Mouse (Mus musculus) kidney, postnatal 4 days (tissue): ENCODE results near the gene Myo9b.
A peak's percentile ranks its signal among the peaks of the same experiment; 100 is the strongest.
"Not testable (repeated sequence)": the region's sequence is repeated elsewhere in the genome, so short reads cannot be mapped to it uniquely, and the experiment has no call there.

ENCODE experiments used
- DNase-seq, 2 experiments: peaks; one replicate each; pipeline ENCODE4 v3.0.0; 2021; ENCODE audit warnings: mixed read lengths in 2 of 2

Myo9b gene

DNA sequence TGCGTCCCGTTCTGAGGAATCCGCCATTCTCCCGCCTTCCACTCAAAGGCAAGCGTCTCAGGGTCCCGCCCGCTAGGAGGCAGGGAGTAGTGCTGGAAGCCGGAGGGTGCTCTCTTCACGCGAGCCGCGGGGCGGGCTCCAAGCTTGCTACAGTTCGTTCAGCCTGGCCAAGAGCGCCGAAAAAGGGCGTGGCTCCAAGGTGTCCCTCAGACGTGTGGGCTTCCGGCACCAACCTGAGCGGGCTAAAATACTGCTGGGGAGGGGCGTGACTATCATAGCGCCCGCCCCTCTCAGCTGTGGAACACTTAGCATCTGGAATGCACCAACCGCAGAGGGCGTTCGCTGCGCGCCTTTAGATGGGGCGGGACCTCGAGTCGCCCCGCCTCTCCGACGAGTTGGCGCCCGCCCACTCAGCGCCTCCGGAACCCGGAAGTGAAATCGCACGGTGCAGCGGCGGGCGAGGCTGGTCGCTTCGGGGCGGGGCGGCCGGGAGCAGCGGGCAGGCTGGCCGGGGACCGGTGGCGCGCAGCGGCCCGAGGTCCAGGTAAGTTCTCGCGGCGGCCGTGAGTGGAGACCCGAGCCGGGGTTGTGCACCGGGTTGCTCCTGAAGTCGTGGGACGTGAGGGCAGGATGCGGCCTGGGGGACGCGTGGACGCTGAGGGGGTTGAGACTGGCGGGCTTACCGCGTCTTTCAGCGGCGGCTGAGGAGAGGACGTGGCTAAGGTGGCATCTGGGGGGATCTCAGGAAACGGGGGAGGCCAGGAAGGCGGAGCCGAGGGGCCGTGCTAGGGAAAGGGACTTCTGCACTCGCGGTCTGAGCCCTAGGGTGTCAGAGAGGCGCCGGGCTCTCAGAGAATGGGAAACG, at the start of gene Myo9b, which contains the start of gene Haus8:
TSS of gene Myo9b (plus strand) at position 429 of the 865 bp plus-strand sequence.
TSS of gene Haus8 (minus strand) at position 649 of the 865 bp plus-strand sequence.
- DNase-seq = peak; percentile 98

DNA sequence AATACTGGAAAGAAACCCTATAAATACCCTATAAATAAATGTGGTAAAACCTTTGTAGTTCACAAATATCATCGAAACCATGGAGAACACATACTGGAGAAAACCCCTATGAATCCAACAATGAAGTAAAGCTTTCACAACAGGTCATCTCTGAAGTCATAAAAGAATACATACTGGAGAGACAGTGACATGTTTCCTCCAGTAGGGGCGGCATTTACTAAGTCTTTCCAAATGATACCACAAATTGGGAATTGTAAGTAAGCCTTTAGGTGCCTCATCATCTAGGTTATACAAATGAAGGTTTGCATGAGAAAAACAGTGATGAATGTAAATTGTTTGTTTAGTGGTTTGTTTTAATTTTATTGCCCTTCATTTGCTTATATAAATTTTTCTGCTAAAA, 48.0 kb upstream of the Myo9b start:
- DNase-seq = peak; percentile 4 to 6

DNA sequence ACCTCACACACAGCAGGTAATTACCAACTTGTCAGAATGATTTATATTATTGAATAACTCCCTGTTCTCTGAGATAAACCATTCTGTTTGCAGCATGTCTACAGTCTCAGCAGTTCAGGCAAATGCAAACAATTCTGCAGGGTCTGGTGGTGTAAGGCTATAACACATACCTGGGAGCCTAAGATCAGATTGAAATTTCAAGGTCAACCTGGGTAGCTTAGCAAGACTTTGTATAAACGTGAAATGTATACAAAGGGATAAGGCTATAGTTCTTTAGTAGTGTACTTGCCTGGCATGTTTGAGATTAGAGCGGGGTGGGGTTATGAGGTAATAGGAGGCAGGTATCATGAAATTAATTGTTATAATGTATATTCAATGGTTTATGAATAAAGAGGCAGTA, 29.8 kb upstream of the Myo9b start:
- no peak for DNase-seq

DNA sequence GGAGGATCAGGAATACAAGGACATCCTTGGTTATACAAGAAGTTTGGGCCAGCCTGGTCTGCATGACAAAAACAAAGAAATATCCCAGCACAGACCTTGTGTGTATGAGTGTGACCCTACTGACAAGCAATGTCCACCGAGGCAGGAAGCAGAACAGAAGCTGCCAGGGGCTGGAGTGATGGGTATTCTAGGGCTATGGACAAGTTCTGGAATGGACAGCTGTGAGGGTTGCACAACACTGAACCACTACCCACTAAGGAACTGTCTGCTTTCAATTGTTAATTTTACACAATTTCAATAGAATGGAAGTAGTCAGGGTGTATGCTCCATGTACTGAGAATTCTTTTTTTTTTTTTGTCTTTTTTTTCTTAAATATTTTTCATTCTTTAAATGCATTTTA, 24.3 kb upstream of the Myo9b start:
- DNase-seq = no peak

DNA sequence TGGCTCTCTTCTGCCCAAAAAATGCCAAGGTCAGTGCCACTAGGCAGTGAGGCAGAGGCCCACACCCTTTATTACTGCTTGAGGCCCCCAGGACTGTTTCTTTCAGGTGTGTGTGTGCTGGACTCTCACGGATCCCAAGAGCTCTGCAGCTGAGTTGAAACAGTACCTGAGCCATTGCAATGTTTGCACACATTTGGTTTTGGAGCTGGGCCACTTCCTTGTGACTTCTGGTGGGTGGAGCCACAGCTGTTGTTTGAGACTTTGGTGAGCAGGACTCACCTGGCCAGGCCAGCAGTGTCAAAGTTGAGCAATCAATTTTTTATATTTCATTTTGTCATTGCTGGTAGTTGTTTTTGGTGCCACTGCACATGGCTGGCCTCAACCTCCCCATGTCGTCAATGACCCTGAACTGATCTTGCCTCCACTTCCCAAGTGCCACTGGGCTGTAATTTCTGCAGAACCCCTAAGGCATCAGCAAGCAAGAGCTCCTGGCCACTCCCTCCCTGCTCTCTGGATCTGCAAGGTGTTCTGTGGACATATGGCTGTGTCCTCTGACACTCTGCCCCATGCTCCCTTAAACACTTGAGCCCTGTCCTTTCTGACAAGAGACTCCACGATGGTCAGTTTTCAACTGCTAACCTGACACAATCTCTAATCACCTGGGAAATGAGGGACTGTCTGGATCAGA, 15.8 kb upstream of the Myo9b start:
- DNase-seq = no peak

DNA sequence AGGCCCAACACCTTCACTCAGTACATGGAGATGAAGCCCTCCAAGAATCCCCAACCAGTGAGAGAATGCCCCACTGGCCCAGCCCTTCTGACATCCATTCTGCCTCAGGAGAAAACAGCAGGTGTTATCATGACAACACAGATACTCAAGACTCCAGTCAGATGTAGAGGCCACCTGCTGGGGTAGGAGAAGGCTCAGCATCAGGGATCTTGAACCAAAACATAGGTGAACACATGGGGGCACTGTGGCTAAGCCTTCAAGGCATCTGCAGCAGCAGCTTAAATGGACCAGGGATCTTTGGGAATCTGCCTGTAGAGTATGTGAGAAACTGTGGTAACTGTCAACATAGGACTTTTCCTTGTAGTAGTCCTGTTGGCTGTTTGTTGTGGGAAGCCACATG, 11.3 kb upstream of the Myo9b start:
- peak in 1 of 2 experiments; percentile 38 for DNase-seq

DNA sequence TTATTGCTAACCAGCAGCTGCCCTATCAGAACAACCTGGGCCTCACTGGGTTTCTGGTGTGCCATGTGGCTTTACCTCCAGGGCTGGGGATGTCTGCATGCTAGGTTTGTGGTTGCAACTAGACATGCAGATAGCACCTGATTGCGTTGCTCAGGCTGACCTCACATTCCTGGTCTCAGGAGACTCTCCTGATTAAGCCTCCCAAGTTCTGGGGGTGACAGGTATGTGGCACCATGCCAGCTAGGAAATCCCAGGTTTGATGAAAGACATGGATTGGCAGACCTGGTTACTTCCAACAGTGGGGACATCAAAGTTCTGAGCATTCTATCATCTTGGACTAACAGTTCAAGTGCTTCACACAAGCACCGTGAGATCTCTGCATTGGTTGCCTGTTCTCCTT, 4.8 kb upstream of the Myo9b start:
- DNase-seq = no peak

DNA sequence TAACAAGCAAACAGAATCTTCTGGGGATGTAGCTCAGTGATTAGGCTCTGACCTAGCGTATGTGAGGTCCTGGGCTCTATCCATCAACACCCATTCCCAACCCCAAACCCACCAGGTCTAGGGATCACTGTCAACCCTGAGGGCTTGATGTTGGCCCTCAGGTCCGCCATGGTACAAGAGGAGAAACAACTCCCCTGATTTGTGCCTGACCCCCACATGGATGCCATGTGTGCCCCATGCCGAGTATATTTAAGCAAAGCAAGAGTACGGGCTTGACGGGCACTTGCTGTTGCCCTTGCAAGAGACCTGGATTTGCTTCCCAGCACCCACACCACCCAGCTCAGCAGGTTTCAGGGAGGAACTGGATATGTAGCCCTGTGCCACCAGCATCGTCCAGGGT, 4.2 kb upstream of the Myo9b start:
- DNase-seq = not testable (repeated sequence)

DNA sequence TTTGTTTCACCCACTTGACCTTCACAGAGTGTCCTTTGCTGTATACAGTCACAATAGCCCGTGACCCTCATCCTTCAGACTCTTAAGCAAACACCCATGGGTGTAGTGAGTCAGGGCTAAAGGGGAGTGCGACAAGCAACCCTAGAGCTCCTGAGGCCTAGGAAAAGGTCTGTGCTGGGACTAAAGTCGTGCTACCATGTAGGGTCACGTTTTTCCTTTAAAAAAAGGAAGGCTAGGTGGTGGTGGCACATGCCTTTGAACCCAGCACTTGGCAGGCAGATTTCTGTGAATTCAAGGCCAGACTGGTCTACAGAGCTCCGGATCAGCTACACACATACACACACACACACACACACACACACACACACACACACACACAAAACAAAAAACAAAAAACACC, 884 bp upstream of the Myo9b start:
- no peak for DNase-seq

DNA sequence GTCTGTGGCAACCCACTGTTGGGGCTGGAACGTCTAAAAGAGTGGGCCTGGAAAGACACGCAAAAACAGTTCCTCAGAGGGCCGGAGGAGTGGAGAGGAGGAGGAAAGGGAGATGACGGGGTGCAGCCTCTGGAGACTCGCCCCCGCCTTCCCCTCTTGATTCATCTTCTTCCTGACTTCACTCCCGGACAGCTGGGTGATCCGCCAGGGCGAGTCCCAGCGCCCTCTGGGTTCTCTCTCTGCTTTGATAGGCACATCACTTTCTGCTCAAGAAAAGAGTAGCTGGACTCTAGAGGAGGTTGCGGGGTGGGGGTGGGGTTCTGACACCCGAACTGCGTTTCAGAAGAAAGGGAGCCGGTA, 617 bp downstream of the Myo9b start:
- peak; percentile 64 to 81 for DNase-seq

DNA sequence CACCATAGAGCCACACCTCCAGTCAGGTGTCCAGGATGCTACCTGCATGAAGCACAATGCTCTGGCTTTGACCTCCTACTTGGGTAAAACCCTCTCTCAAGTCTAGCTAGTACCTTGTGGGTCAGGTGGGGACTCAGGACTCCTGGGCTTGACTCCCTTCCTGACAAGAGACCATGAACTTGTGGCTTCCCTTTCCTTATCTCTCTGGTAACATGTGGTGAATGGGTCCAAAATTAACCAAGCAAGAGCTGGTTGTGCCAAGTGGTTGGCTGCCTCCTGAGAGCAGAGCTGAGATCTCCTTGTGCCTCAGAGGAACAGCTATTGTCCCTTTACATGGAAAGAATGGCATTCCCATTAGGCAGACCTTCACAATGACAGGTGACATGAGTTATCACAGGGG, 2.0 kb downstream of the Myo9b start:
- DNase-seq = no peak

DNA sequence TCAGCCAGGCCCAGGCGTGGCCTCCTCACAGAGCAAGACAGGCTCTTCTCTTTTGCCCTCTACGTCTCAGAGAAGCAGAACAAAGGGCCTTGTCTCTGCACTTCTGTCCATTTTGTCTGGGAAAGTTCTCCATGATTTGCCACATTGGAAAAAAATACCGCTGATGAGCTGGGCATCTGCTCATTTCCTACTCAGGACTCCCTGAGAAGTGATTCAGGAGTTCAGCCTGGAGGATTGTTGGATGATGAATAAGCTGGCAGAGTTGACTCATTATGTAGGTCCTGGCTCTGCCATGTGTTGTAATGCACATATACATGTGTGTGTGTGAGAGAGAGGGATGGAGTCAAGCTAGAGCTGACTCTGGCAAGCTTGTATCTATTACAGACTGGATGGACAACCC, 3.7 kb downstream of the Myo9b start:
- no peak for DNase-seq

DNA sequence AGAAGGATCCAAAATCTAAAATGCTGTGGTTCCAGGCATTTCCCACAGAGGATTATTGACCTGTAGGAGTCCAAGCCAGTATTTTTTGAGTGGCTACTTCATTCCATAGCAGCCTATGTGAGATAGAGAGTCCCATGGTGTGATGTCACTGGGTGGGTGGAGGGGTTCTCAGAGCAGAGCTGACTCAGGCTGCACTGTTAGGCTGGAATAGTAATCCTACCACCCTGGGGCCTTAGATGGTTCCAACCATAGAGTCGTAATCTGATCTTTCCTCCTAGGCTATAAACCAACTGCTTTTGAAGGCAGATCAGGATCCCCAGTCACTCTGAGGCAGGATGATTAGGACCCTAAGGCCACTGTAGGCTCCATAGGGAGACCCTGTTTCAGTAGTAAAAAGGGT, 6.9 kb downstream of the Myo9b start:
- not testable (repeated sequence) for DNase-seq

DNA sequence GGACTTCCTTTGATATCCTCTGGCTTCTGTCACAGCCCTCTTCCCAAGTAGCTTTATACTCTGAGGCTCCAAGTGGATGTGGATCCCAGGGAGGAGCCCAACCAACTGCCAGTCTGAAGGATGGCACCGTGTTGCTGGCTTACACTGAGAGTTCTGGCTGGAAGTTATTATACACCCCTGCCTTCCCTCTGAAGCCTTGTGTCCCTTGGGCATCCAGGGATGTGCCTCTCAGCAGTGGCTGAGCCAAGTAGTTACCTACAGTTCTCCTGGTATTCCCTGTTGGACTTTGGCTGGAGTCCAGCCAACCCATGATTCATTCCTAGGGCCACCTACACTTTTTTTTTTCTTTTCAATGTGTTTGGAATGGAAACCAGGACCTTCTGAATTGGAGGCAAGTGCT, 9.2 kb downstream of the Myo9b start:
- not testable (repeated sequence) for DNase-seq

DNA sequence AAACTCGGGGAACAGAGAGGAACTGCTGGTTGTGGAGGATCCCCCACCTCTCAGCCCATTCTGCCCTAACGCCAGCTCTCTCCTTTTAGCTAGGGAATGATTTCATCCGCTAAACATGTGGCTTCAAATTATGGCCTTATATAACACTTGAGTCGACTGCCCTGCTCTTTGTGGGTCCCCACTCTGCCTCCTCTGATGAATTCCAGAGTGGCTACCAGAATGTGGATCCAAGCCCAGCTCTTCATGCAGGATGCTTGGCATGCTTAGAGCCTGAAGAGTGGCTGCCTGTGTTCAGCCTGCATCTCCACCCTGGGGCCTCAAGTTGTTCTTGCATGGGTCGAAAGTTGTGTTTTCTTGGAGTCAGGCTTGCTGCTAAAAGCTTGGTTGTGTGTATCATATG, 10.1 kb downstream of the Myo9b start:
- DNase-seq = no peak

DNA sequence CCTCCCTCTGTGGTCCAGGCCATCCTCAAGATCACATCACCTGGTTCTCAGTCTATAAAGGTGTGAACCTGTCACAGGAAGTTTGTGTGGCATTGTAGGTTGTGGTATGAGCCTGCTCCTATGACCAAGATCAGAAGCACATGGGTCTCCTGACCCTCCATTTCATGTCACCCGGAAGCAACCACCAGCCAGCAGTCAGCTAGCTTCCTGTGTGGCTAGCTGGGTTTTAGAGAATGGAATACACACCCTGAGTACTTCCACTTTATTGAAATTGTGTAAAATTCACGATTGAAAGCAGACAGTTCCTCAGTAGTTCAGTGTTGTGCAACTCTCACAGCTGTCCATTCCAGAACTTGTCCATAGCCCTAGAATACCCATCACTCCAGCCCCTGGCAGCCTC, 13.7 kb downstream of the Myo9b start:
- not testable (repeated sequence) for DNase-seq

DNA sequence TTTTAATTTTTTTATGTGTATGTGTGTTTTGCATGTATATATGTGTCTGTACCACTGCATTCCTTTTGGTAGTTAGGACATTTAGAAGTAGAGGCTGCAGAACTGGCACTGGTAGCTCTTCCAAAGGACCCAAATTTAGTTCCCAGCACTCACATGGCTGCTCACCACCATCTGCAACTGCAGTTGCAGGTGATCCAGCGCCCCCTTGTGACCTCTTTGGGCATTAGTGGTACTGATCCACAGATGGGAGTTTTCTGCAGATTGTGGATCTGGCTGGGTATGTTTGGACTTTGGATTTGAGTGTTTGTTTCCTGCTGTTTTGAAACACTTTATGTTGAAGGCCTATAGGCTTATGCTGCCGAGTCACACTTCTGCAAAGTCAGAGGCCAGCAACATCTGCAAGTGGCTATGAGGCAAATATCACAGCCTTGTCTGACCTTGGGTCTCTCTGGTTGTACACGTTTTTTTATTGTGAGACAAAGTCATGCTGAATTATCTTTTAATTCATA, 16.0 kb downstream of the Myo9b start:
- DNase-seq = no peak

DNA sequence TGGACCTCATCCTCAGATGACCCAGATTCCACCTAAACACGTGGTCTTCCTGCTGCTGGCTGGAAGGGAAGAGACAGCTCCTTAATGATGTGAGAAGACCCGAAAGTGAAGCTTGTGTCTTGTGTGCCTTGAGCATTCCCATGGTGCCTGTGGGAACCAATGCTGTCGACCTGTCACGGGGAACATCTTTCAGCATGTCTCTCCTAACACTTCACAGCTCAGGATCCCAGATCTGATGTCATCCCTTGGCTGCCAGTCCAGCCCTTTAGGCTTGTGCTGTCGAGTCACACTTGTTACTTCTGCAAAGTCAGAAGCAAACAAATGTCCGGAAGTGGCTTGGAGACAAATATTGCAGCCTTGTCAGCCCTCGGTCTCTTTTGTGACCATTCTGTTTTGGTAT, 16.6 kb downstream of the Myo9b start:
- DNase-seq = no peak

DNA sequence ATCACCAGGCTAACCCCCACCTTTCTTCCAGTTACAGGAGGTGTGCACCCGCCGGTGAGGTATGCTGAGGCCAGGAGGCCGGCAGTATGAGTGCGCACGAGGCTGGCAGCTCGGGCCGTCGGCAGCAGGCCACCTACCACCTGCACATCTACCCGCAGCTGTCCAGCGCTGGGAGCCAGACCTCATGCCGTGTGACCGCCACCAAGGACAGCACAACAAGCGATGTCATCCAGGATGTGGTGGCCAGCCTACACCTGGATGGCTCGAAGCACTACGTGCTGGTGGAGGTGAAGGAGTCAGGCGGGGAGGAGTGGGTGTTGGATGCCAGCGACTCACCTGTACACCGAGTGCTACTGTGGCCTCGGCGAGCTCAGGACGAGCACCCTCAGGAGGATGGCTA, 17.7 kb downstream of the Myo9b start:
- DNase-seq = no peak

DNA sequence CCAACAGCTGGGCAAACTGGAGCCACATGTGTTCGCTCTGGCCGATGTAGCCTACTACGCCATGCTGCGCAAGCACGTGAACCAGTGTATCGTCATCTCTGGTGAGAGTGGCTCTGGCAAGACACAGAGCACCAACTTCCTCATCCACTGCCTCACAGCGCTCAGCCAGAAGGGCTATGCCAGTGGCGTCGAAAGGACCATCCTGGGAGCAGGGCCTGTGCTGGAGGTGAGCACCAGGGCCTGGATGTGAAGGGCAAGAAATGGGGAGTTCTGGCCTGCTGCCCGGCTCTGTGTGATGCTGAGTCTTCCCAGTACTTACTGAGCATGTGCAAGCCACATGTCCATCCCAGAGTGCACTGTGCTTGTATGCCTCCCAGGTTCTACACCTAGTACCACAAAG, 18.4 kb downstream of the Myo9b start:
- DNase-seq = no peak

DNA sequence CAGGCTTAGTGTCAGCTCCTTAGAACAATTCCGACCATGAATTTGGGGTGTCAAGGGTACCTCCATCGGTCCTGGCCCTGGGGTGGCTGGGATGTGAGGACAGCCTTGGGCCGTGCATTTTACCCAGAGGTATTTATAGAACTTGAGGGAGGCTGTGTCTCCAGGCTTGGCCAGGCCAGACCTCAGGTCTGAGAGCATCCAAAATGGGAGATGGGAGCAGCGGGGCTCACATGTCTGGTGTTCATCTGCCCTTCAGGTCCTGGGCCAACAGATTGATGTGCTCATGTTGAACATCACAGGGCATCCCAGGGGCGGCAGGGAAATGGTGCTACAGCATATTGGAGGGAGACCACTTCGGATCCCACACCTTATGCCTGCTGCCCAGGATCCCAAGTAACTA, 18.8 kb downstream of the Myo9b start:
- no peak for DNase-seq

DNA sequence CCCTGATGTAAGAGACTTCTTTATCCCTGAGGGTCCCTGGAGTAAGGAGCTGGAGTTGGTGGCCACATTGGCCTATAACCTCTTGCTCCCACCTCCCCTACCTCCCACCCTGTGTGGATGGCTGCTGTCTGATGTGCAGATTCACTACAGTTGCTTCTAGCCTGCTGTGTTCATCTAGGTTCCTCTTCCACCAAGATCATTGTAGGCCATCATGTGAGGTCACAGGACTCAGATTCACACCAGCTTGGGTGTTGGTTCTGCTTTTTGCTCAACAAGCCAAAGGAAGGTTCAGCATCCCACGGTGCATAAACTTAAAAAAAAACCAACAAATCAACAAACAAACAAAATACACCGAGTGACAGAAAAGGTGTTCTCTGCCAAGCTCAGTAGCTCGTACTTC, 21.4 kb downstream of the Myo9b start:
- not testable (repeated sequence) for DNase-seq

DNA sequence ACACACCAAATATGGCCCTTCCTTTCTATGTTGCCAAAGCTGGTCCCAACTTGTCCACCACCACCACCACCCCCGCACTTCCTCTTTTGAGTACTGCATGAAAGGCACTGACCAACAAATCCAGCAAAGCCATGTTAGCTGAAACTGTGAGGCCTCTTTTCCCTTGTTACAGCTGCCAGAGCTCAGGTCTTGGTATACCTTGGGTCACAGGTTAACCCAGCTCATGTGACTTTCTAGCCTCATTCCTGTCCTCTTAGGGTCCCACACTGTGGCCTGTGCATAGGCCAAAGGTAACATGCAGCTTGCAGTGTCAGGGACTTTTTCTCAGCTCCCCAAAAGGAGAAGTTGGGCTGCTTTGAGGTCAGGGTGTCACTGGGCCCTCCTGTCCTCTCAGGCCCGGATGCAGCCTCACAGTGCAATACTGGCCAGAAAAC, 23.7 kb downstream of the Myo9b start:
- DNase-seq = no peak

DNA sequence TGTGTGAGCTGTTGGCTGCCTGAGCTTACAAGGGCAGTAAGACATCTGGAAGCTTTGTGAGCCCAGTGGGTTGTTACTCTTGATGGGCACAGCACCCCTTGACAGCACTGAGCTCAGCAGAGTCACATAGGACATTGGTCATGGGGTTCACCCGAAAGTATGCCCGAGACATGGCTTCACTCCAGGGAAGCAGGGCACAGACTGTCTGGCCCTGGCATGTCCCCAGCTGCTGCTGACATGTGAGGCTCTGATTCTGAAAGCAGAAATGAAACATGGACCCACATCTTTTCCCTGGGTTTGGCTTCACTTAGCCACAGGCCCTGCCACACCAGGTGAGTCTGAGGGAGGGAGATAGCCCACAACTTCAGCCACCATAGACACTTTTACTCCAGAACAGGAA, 24.3 kb downstream of the Myo9b start:
- DNase-seq = no peak
